Mouse (Mus musculus) lung, adult 2 months (tissue): ENCODE results near the gene Gpx6.

Source experiments
- CTCF ChIP-seq: fragments of 200-500 bp; IDR thresholded peaks from 2 replicates; pipeline ENCODE4 v1.5.1; 2011; ENCODE audit warnings: mild to moderate bottlenecking, low read length, control low read depth; ENCODE audit not compliant: insufficient read depth
- POLR2A ChIP-seq: fragments of 200-500 bp; IDR thresholded peaks from 2 replicates; pipeline ENCODE4 v1.6.1; 2011; ENCODE audit warnings: low read depth, mild to moderate bottlenecking, control low read depth, low read length, borderline replicate concordance; ENCODE audit errors: extremely low read depth

- TF ChIP-seq POLR2A = no peak
- TF ChIP-seq CTCF = no peak
These were observed 10.8 kb downstream of the Gpx6 start for GRCm38 (mm10) chr13:21322509-21323375.
